Mouse (Mus musculus): Measurements from ENCODE around the gene Rpa1.
"Not testable (repeated sequence)": the region's sequence is repeated elsewhere in the genome, so short reads cannot be mapped to it uniquely, and the experiment has no call there.

The Rpa1 gene

GRCm38 (mm10) chr11:75319246-75319645, 28.9 kb downstream of the Rpa1 start:
- DNase-seq (ENCODE audit: low spot score) = no peak

GRCm38 (mm10) chr11:75318351-75319221, 29.5 kb downstream of the Rpa1 start:
- DNase-seq (ENCODE audit: low spot score) = no peak

GRCm38 (mm10) chr11:75313834-75314233, 34.3 kb downstream of the Rpa1 start:
- no peak for DNase-seq (ENCODE audit: low spot score)

GRCm38 (mm10) chr11:75311751-75312150, 36.4 kb downstream of the Rpa1 start:
- DNase-seq (ENCODE audit: low spot score) = no peak

- DNase-seq (ENCODE audit: low spot score) = no peak
These were observed 37.3 kb downstream of the Rpa1 start for GRCm38 (mm10) chr11:75310813-75311212.

GRCm38 (mm10) chr11:75308650-75309049, 39.5 kb downstream of the Rpa1 start:
- no peak for DNase-seq (ENCODE audit: low spot score)

GRCm38 (mm10) chr11:75304797-75305196, 43.3 kb downstream of the Rpa1 start:
- no peak for DNase-seq (ENCODE audit: low spot score)

- no peak for DNase-seq (ENCODE audit: low spot score)
These were observed 47.2 kb downstream of the Rpa1 start for GRCm38 (mm10) chr11:75300954-75301353.

- DNase-seq (ENCODE audit: low spot score) = no peak
These were observed 48.3 kb downstream of the Rpa1 start for GRCm38 (mm10) chr11:75299786-75300185.

GRCm38 (mm10) chr11:75298491-75298890, 49.6 kb downstream of the Rpa1 start:
- no peak for DNase-seq (ENCODE audit: low spot score)

GRCm38 (mm10) chr11:75297631-75298030, 50.5 kb downstream of the Rpa1 start:
- DNase-seq (ENCODE audit: low spot score) = no peak

- DNase-seq (ENCODE audit: low spot score) = no peak
These were observed 51.6 kb downstream of the Rpa1 start for GRCm38 (mm10) chr11:75296406-75297005.

GRCm38 (mm10) chr11:75295534-75295933, 52.6 kb downstream of the Rpa1 start:
- not testable (repeated sequence) for DNase-seq (ENCODE audit: low spot score)

GRCm38 (mm10) chr11:75294862-75295261, 53.3 kb downstream of the Rpa1 start:
- DNase-seq (ENCODE audit: low spot score) = no peak

GRCm38 (mm10) chr11:75293852-75294361, 54.2 kb downstream of the Rpa1 start:
- DNase-seq (ENCODE audit: low spot score) = no peak

- no peak for DNase-seq (ENCODE audit: low spot score)
These were observed 55.8 kb downstream of the Rpa1 start for GRCm38 (mm10) chr11:75292281-75292680.

GRCm38 (mm10) chr11:75291389-75292215, 56.5 kb downstream of the Rpa1 start:
- DNase-seq (ENCODE audit: low spot score) = no peak

- DNase-seq (ENCODE audit: low spot score) = peak; percentile 73
These were observed 57.4 kb downstream of the Rpa1 start for GRCm38 (mm10) chr11:75290566-75291271.

- no peak for DNase-seq (ENCODE audit: low spot score)
These were observed 59.0 kb downstream of the Rpa1 start for GRCm38 (mm10) chr11:75289120-75289519.

- DNase-seq (ENCODE audit: low spot score) = no peak
These were observed 59.6 kb downstream of the Rpa1 start for GRCm38 (mm10) chr11:75288517-75288916.

- DNase-seq (ENCODE audit: low spot score) = no peak
These were observed 60.2 kb downstream of the Rpa1 start for GRCm38 (mm10) chr11:75287940-75288339.

- DNase-seq (ENCODE audit: low spot score) = no peak
These were observed 61.3 kb downstream of the Rpa1 start for GRCm38 (mm10) chr11:75286868-75287267.
